Mouse (Mus musculus): Measurements from ENCODE around the gene Gm20388. TPM values are rescaled to one million over a fixed set of nuclear protein-coding genes. Genes with fewer than 3 reads are reported as not detected.

Gm20388 gene
- total RNA-seq, 1 experiment = 27.0 TPM

GRCm38 (mm10) chr8:120004154-120004702 is 93.6 kb downstream of the Gm20388 start:
- Histone ChIP-seq H3K4me3 (ENCODE audit: insufficient read depth in 1 of 2, low read depth in 1 of 2, low read length in 2 of 2, poor library complexity in 1 of 2, severe bottlenecking in 1 of 2) (no peak overlapping the region), H3K9ac (ENCODE audit: insufficient read depth, low read depth, low read length, poor library complexity, severe bottlenecking) (no peak overlapping the region), H3K27ac (ENCODE audit: insufficient read depth, low read depth, low read length, poor library complexity, severe bottlenecking) (no peak overlapping the region), H3K9me3 (ENCODE audit: control insufficient read depth, insufficient read depth, low read depth, low read length) (no peaks in the 10 kb centered on the region), H3K36me3 (ENCODE audit: control insufficient read depth, insufficient read depth, low read length, poor library complexity, severe bottlenecking) (no peaks in the 10 kb centered on the region), H3K4me1 (ENCODE audit: control insufficient read depth in 2 of 2, insufficient read depth in 2 of 2, low read length in 2 of 2, poor library complexity in 1 of 2) (no peaks in the 10 kb centered on the region)
- in situ Hi-C loops (cut with MboI; ENCODE audit: low sequenced_read_pairs in 2 of 2, unreplicated experiment in 2 of 2) = no loop called here
- no peak for DNase-seq (ENCODE audit: low read depth, low spot score)
- TF ChIP-seq HCFC1 (IDR thresholded peaks at IDR 0.05; ENCODE audit: borderline replicate concordance, insufficient read depth, low read length) (no peak), CHD2 (IDR thresholded peaks at IDR 0.05; ENCODE audit: low read depth, low read length) (no peak), MAFK (IDR thresholded peaks at IDR 0.05; ENCODE audit: insufficient read depth, low read depth, low read length) (no peak), ZC3H11A (IDR thresholded peaks at IDR 0.05; ENCODE audit: borderline replicate concordance, low read depth, low read length) (no peak), ZNF384 (IDR thresholded peaks at IDR 0.05; ENCODE audit: low read depth, low read length) (no peak)

- H3K9ac ChIP-seq (ENCODE audit: insufficient read depth, low read depth, low read length, poor library complexity, severe bottlenecking) = no peak overlapping the region
- DNase-seq (ENCODE audit: low read depth, low spot score) = no peak
- in situ Hi-C loops (cut with MboI; ENCODE audit: low sequenced_read_pairs in 2 of 2, unreplicated experiment in 2 of 2) = no loop called here
- H3K36me3 ChIP-seq (ENCODE audit: control insufficient read depth, insufficient read depth, low read length, poor library complexity, severe bottlenecking) = no peaks in the 10 kb centered on the region
- TF ChIP-seq MAFK (IDR thresholded peaks at IDR 0.05; ENCODE audit: insufficient read depth, low read depth, low read length) (no peak), ZC3H11A (IDR thresholded peaks at IDR 0.05; ENCODE audit: borderline replicate concordance, low read depth, low read length) (no peak), ZNF384 (IDR thresholded peaks at IDR 0.05; ENCODE audit: low read depth, low read length) (no peak)
- H3K9me3 ChIP-seq (ENCODE audit: control insufficient read depth, insufficient read depth, low read depth, low read length) = no peaks in the 10 kb centered on the region
- no peaks in the 10 kb centered on the region for H3K4me1 ChIP-seq (ENCODE audit: control insufficient read depth in 2 of 2, insufficient read depth in 2 of 2, low read length in 2 of 2, poor library complexity in 1 of 2)
- H3K27ac ChIP-seq (ENCODE audit: insufficient read depth, low read depth, low read length, poor library complexity, severe bottlenecking) = no peak overlapping the region
- H3K4me3 ChIP-seq (ENCODE audit: insufficient read depth in 1 of 2, low read depth in 1 of 2, low read length in 2 of 2, poor library complexity in 1 of 2, severe bottlenecking in 1 of 2) = no peak overlapping the region
Measured at GRCm38 (mm10) chr8:120004705-120005381, 94.2 kb downstream of the Gm20388 start.

GRCm38 (mm10) chr8:120006645-120007160 is 96.1 kb downstream of the Gm20388 start:
- H3K4me1 ChIP-seq (ENCODE audit: control insufficient read depth in 2 of 2, insufficient read depth in 2 of 2, low read length in 2 of 2, poor library complexity in 1 of 2) = no peaks in the 10 kb centered on the region
- no peaks in the 10 kb centered on the region for H3K36me3 ChIP-seq (ENCODE audit: control insufficient read depth, insufficient read depth, low read length, poor library complexity, severe bottlenecking)
- DNase-seq (ENCODE audit: low read depth, low spot score) = no peak
- H3K4me3 ChIP-seq (ENCODE audit: insufficient read depth in 1 of 2, low read depth in 1 of 2, low read length in 2 of 2, poor library complexity in 1 of 2, severe bottlenecking in 1 of 2) = no peak overlapping the region
- H3K27ac ChIP-seq (ENCODE audit: insufficient read depth, low read depth, low read length, poor library complexity, severe bottlenecking) = no peak overlapping the region
- in situ Hi-C loops (cut with MboI; ENCODE audit: low sequenced_read_pairs in 2 of 2, unreplicated experiment in 2 of 2) = no loop called here
- TF ChIP-seq HCFC1 (IDR thresholded peaks at IDR 0.05; ENCODE audit: borderline replicate concordance, insufficient read depth, low read length) (no peak), ZC3H11A (IDR thresholded peaks at IDR 0.05; ENCODE audit: borderline replicate concordance, low read depth, low read length) (no peak), MAFK (IDR thresholded peaks at IDR 0.05; ENCODE audit: insufficient read depth, low read depth, low read length) (no peak), CHD2 (IDR thresholded peaks at IDR 0.05; ENCODE audit: low read depth, low read length) (no peak), ZNF384 (IDR thresholded peaks at IDR 0.05; ENCODE audit: low read depth, low read length) (no peak)
- no peak overlapping the region for H3K9ac ChIP-seq (ENCODE audit: insufficient read depth, low read depth, low read length, poor library complexity, severe bottlenecking)
- H3K9me3 ChIP-seq (ENCODE audit: control insufficient read depth, insufficient read depth, low read depth, low read length) = no peaks in the 10 kb centered on the region

- Histone ChIP-seq H3K4me3 (ENCODE audit: insufficient read depth in 1 of 2, low read depth in 1 of 2, low read length in 2 of 2, poor library complexity in 1 of 2, severe bottlenecking in 1 of 2) (no peak overlapping the region), H3K9ac (ENCODE audit: insufficient read depth, low read depth, low read length, poor library complexity, severe bottlenecking) (no peak overlapping the region), H3K36me3 (ENCODE audit: control insufficient read depth, insufficient read depth, low read length, poor library complexity, severe bottlenecking) (no peaks in the 10 kb centered on the region), H3K27ac (ENCODE audit: insufficient read depth, low read depth, low read length, poor library complexity, severe bottlenecking) (no peak overlapping the region), H3K9me3 (ENCODE audit: control insufficient read depth, insufficient read depth, low read depth, low read length) (no peaks in the 10 kb centered on the region), H3K4me1 (ENCODE audit: control insufficient read depth in 2 of 2, insufficient read depth in 2 of 2, low read length in 2 of 2, poor library complexity in 1 of 2) (no peaks in the 10 kb centered on the region)
- in situ Hi-C loops (cut with MboI; ENCODE audit: low sequenced_read_pairs in 2 of 2, unreplicated experiment in 2 of 2) = no loop called here
- TF ChIP-seq CHD2 (IDR thresholded peaks at IDR 0.05; ENCODE audit: low read depth, low read length) = no peak
- no peak for DNase-seq (ENCODE audit: low read depth, low spot score)
Measured at GRCm38 (mm10) chr8:120007178-120007577, 96.5 kb downstream of the Gm20388 start.

GRCm38 (mm10) chr8:120009284-120009683 is 98.6 kb downstream of the Gm20388 start:
- TF ChIP-seq CHD2 (IDR thresholded peaks at IDR 0.05; ENCODE audit: low read depth, low read length) (no peak), HCFC1 (IDR thresholded peaks at IDR 0.05; ENCODE audit: borderline replicate concordance, insufficient read depth, low read length) (no peak), MAFK (IDR thresholded peaks at IDR 0.05; ENCODE audit: insufficient read depth, low read depth, low read length) (no peak), ZNF384 (IDR thresholded peaks at IDR 0.05; ENCODE audit: low read depth, low read length) (no peak), ZC3H11A (IDR thresholded peaks at IDR 0.05; ENCODE audit: borderline replicate concordance, low read depth, low read length) (no peak)
- Histone ChIP-seq H3K27ac (ENCODE audit: insufficient read depth, low read depth, low read length, poor library complexity, severe bottlenecking) (no peak overlapping the region), H3K9me3 (ENCODE audit: control insufficient read depth, insufficient read depth, low read depth, low read length) (no peaks in the 10 kb centered on the region), H3K4me3 (ENCODE audit: insufficient read depth in 1 of 2, low read depth in 1 of 2, low read length in 2 of 2, poor library complexity in 1 of 2, severe bottlenecking in 1 of 2) (no peak overlapping the region), H3K4me1 (ENCODE audit: control insufficient read depth in 2 of 2, insufficient read depth in 2 of 2, low read length in 2 of 2, poor library complexity in 1 of 2) (peaks cover 0 to 3% of the 10 kb centered on the region in 2 experiments; a peak in 1 of 4 replicates), H3K9ac (ENCODE audit: insufficient read depth, low read depth, low read length, poor library complexity, severe bottlenecking) (no peak overlapping the region), H3K36me3 (ENCODE audit: control insufficient read depth, insufficient read depth, low read length, poor library complexity, severe bottlenecking) (no peaks in the 10 kb centered on the region)
- in situ Hi-C loops (cut with MboI; ENCODE audit: low sequenced_read_pairs in 2 of 2, unreplicated experiment in 2 of 2) = no loop called here
- no peak for DNase-seq (ENCODE audit: low read depth, low spot score)
